Mouse (Mus musculus): ENCODE measurements around the gene Otof.

The Otof gene

GRCm38 (mm10) chr5:30461821-30462220 lies at the start of gene Otof:
Otof (minus strand) TSS chr5:30461932.
- DNase-seq = no peak

DNA sequence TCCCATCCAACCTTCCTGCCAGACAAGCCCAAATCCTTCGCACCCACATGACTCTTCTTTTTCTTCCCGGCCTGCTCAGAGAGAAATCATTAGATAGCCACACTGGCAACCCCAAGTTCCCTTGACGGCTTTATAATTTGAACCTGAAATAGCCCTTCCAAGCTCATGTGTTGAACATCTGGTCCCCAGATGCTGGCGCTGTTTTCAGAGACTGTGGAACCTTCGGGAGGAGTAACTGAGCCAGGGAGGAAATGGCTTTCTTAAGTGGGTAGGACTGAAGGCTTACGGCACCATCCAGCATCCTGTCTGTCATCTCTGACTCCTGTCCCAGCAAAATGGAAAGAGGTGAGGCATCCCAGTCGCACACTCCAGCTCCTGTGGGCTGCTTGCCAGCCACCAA lies 35.6 kb upstream of the Otof start:
- no peak for DNase-seq

DNA sequence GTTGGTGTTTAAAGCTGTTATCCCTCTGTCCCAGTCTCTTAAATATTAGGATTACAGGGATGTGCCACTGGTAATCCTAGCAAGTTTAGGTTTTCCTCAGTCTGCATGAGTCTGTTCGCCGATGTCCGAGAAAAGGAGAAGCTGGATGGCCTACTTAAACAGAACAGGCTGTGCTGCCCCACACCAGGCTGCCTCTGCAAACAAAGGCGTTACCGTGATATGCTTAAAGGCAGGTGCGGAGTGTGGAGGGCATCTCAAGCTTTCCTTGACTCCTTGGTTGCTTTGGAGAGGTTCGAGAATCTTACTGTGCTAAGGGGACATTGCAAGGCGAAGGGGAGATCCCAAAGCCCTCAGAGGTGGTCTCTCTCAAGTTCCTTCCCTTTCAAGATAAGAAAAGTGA lies 35.1 kb upstream of the Otof start:
- DNase-seq = no peak

- DNase-seq = no peak
These were observed 33.6 kb upstream of the Otof start for GRCm38 (mm10) chr5:30495288-30495687.

DNA sequence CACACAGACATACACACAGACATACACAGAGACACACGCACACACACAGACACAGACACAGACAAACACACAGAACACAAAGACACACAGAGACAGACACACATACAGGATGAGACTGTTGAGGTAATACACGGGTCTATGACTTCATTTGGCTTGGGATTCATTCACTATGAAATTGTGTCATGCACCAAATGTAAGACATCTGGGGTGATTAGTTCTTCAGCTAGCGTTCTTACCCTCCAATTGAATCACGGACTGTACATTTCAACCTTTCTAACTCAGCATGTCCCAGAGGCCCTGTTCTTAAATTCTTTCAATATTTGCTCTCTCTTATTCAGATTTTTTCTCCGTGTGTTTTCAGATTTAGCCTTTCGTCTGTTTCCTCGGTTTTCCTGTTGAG lies 32.9 kb upstream of the Otof start:
- DNase-seq = no peak

GRCm38 (mm10) chr5:30493723-30494122 lies 32.0 kb upstream of the Otof start:
- DNase-seq = no peak

DNA sequence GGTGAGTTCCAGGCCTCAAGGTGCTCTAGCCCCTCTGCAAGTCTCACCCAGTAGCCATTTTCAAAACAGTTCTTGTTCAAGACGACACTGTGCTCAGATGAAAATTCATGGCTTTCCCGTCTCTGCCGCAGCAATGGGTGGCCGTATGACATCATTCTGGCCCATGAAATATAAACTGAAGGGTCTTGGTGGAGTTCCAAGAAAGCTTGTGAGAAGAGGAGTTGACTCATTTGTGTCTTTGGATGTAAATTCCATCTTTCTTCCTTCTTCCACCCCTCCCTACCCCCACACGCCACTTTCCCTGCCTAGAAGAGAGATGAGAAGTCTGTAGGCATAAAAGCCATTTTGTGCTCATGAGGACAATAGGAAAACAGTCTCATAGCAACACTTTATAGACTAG lies 29.1 kb upstream of the Otof start:
- no peak for DNase-seq

DNA sequence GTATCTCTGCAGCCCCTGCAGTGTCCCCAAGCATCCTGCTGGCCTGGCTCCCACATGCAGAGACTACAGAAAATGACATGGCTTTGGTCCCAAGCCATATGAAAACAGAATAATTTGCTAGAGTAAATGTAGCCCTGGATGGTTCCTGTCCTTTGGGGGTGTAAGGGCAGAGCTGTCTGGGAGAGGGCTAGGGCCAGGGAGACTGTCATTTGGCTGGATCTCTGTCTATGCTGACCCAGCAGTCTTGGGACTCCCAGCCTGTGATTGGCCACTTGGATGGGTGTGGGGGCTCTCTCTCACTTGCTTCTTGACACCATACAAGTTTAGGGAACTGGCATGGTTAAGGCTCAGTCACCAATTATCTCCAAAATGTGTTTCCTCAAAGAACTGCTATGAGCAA lies 28.5 kb upstream of the Otof start:
- no peak for DNase-seq

DNA sequence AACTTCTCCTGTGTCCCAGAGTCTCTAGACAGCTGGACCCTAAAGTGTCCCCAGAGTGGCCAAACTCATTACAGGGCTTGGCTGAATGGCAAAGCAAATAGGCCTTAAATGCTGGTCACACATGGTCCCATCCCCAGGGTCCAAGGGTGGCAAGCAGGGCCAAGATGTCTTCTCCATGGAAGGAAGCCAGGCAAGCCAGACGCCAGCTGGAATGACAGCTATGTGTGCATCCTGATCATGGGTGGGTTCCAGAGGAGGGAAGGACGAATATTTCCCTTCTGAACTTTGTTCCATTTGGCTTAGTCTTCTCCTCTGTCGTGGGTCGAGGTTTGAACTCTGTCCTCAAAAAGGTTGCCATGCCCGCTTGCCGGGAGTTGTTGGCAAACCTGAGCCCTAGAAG lies 23.4 kb upstream of the Otof start:
- DNase-seq = peak; percentile 70

GRCm38 (mm10) chr5:30484591-30484990 lies 22.9 kb upstream of the Otof start:
- peak; percentile 63 for DNase-seq

DNA sequence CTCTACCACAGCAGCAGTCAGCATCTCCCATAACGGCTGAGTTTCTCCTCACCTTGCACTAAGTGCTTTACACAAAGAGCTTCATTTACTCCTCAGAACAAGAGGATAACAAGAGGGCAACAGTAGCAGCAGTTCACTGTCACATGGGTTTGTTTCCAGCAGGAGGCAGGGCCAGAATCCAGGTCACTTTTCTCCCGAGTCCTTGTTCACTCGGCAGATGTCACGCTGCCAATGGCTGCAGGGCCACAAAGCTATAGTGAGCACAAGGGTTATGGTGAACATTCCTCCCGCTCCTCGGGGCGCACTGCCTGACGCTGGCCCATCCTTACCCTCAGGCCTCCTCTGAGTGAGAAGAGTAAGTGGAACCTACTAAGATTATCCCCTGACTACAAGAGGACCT lies 21.8 kb upstream of the Otof start:
- DNase-seq = no peak

- DNase-seq = peak; percentile 45
These were observed 20.6 kb upstream of the Otof start for GRCm38 (mm10) chr5:30482319-30482718.

DNA sequence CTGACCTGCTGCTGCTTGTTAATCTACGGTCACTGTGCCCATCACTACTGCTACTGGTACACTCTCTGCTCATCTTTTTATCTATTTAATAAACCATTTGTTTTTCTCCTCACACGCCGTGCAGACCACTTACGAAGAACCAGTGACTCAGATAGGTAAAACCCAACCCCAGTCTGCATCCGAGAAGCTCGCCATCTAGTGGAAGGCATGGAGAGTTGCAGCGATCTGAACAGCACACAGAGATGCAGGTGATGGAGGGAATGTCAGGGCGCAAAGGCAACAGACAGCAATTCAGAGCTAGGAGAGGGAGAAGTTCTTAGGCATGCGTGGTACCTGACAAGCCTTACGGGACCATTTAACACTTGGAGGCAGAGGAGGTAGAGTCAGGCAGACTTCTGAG lies 14.8 kb upstream of the Otof start:
- no peak for DNase-seq

GRCm38 (mm10) chr5:30472148-30472547 lies 10.4 kb upstream of the Otof start:
- DNase-seq = no peak

- no peak for DNase-seq
These were observed 8.7 kb upstream of the Otof start for GRCm38 (mm10) chr5:30470454-30470853.

- no peak for DNase-seq
These were observed 4.6 kb upstream of the Otof start for GRCm38 (mm10) chr5:30466315-30466714.

GRCm38 (mm10) chr5:30465861-30466260 lies 4.1 kb upstream of the Otof start, which contains the start of gene 1700001C02Rik:
1700001C02Rik (plus strand) TSS chr5:30466047.
- no peak for DNase-seq

DNA sequence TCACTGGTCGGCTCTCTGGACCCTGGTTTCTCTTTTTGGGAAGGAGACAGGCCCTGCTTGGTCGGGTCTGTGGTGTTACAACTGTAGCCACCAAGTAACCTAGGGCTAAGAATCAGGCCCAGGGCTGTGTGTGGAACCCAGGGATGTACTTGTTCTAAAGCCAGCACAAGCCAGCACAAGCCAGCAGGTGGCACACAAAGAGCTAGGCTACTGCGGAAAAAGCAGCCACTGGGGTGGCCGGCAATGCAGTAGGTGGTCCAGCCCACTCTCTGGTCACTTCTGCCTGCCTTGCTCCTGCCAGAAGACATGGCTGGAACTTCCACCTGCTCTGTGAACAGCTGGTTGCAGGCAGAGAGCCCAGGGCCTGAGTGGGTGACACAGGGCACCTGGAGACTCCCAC lies 1.6 kb downstream of the Otof start:
- DNase-seq = no peak

DNA sequence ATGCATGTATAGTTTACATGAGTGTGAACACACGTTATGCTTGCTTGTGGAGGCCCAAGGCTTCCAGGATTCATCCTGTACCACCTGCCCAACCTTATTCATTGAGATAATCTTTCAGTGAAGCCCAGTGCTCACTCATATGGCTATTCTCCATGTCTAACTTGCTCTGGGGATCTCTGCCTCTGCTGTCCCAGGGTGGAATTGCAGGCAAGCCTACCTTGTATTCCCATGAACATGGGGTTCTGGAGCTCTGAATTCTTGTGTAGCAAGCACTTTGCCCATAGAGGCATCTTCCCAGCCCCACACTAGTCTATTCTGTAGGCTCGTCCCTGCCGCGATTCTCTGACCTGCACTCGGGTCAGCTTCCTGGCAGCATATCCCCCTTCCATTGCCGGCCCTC lies 5.7 kb downstream of the Otof start:
- DNase-seq = no peak

- no peak for DNase-seq
These were observed 17.3 kb downstream of the Otof start for GRCm38 (mm10) chr5:30444327-30444895.

DNA sequence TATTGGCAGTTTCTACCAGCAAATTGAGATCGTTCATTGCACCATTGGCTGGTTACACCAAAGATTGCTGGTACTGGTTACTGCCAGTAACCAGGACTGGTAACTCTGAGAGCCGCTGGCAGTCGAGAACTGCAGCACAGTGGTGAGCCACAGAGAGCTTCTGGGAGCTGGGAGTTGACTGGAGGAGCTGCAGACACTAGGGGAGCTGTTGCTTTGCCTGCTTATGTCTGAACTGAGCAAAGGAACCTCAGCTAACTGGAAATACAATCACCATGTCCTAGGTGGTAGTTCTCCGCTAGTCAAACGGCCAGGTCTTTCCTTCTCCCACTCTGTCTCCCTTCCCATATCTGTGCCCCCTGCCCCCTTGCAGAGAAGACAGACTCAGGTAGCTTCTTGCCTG lies 19.5 kb downstream of the Otof start:
- DNase-seq = no peak

- DNase-seq = no peak
These were observed 21.3 kb downstream of the Otof start for GRCm38 (mm10) chr5:30440308-30440906.

GRCm38 (mm10) chr5:30438931-30439330 lies 22.8 kb downstream of the Otof start:
- no peak for DNase-seq

- DNase-seq = no peak
These were observed 34.3 kb downstream of the Otof start for GRCm38 (mm10) chr5:30427406-30427805.

DNA sequence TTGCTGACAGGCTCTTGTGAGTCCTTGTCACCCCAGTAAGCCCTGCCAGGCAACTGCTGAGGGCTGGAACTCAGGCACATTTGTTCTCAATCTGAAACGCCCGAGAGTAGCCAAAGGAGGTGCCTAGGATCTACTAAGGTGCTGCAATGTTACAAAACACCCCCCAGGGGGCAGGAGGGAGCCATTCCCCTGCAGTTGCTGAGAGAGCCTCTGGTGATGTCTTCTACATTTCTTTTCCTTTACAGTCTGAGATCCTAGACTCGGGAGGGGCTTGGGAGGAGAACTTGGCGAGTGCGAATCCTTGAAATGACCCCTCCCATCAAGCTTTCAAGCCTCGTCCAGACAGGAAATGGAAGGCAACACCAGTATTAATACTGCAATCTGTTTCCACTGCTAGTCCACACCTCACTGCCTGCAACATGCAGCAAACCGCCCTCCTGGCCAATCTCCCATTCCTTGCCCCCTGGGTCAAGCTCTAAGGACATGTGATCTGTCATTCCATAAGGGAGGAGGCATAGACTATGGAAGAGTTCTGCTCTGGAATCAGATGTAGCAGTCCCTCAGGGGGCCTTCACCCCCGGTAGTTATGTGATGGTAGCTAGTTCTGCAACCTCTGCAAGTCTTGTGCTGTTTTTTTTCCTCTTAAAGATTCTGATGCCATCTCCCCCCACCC lies 38.0 kb downstream of the Otof start:
- peak; percentile 17 for DNase-seq

Data from kidney, adult 11 months (tissue).